Mouse (Mus musculus) kidney, adult 18-20 months (tissue): ENCODE results near the gene Aebp1.

ENCODE experiments used
- DNase-seq: peaks from one replicate; pipeline ENCODE4 v3.0.0; 2021

The Aebp1 gene

GRCm38 (mm10) chr11:5897839-5898238 is 36.1 kb downstream of the Aebp1 start:
- DNase-seq = no peak

DNA sequence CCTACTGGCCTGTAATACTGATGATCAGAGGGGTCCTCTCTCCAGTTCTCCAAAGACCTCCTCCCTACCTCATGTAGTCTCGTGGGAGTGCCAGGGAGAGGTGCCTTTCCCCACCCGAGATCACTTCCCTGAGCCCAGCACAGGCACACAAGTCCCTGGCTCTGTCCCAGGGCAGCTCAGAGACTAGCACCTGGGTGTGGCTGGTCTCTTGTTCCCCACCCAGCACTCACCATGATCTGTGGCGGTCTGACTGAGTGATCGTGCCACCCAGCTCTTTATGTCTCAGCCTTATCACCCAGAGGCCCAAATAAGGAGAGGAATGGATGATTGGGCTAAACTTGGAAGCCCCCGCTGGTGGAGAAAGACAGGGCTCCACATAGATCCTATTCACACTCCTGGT is 36.8 kb downstream of the Aebp1 start, which contains the start of gene Myl7:
Gene Myl7 (minus strand): TSS at position 252 of the 400 bp plus-strand sequence.
- no peak for DNase-seq

- DNase-seq = no peak
Observed at GRCm38 (mm10) chr11:5899286-5899685, 37.5 kb downstream of the Aebp1 start.

GRCm38 (mm10) chr11:5901320-5901719 is 39.6 kb downstream of the Aebp1 start:
- no peak for DNase-seq

GRCm38 (mm10) chr11:5901950-5902349 is 40.2 kb downstream of the Aebp1 start:
- no peak for DNase-seq

DNA sequence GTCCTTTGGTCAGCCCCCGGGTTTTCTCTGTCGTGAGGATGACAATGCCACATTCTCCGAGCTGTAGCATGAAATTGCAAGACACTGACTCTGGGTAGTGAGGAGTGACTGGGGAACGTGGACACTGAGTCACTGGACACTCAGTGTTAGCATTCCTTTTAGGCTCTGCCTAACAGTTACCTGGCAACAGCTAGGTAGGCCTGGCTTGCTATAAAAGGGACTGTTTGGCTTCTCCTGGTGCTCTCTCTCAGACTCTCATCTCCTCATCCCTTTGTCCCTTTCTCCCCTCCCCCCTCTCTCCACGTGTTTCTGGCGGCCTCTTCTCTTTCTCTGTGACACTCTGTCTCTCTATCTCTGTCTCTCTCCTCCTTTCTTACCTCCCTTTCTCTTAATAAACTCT is 40.6 kb downstream of the Aebp1 start:
- no peak for DNase-seq

DNA sequence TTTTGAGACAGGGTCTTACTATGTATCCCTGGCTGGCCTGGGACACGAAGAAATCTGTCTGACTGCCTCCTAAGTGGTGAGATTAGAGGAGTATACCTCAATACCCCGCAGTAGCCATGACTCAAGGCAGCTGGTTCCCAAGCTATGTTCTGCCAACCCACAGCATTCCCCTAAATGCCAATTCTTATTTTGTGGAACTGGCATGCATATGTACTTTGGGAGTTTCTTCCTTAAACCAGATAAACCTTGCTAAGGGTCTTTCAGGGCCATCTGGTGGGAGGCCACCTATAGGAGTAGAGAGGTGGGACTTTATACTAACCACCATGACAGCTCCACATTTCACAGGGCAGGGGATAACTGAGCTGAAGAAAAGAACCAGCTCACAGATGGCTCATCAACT is 42.1 kb downstream of the Aebp1 start:
- no peak for DNase-seq

- no peak for DNase-seq
Observed at GRCm38 (mm10) chr11:5904357-5904756, 42.6 kb downstream of the Aebp1 start.

DNA sequence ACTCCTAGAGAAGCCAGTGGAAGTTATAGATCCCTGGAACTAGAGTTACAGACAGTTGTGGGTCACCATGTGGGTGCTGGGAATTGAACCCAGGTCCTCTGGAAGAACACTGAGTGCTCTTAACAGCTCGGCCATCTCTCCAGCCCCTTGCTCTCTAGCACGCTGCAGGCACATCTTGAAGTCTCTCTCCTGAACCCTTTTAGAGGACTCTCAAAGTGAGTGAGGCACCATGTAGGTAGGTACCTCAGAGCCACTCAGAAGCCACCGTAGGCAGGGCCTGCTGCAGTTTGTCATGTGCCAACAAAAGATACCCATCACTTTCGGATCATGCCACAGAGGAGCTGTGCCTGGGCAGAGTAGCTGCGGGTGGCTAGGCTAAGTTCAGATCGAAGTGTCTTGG is 43.1 kb downstream of the Aebp1 start:
- no peak for DNase-seq

DNA sequence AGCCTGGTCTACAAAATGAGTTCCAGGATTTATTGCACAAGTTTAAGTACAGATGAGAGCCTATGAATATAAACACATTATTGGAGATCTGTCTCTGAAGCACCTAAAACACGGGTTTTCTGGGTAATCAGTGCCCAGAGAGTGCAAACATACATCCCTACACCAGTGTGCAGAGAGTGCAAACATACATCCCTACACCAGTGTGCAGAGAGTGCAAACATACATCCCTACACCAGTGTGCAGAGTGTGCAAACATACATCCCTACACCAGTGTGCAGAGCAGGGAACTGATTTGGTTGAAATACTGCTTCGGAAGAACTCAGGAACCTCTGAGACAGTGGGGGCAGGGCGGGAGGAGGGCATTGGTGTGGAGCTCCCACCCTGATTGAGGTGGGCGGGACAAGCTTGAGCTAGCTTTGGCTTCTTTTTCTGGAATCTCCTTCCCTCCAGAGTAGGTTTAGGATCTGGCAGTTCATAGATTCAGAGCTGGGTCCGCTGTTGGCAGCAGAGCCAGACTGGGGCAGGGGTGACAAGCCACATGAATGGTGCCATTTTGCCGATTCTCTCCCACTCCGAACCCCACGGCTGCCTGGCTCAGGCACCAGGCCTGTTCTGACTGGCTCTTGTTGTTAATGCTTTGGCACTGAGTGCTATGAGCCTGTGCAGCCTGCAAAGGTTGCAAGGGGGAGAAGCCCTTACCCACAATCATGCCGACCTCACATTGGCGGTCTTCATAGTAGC is 44.2 kb downstream of the Aebp1 start:
- no peak for DNase-seq

GRCm38 (mm10) chr11:5907096-5907495 is 45.3 kb downstream of the Aebp1 start:
- DNase-seq = no peak

- DNase-seq = no peak
Observed at GRCm38 (mm10) chr11:5908642-5909041, 46.9 kb downstream of the Aebp1 start.

- DNase-seq = peak; percentile 65
Observed at GRCm38 (mm10) chr11:5912635-5913034, 50.9 kb downstream of the Aebp1 start.

DNA sequence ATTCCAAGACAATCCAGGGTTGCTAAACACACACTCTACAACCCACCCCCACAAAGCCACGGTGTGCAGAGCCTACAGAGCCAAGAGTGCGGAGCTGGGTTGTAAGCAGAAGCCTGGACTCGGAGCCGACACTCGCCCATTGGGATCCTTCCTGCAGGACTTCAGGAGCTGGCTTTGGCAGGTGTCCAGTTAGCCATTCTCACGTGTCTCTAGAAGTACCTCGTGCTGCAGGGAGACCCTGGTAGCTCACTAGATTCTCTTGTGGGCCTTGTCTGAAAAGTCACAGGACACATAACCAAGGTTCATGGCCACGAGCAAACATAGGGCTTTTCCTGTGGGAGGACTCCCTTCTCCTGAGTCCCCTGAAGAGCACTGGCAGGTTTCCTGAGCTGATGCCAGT is 51.5 kb downstream of the Aebp1 start:
- no peak for DNase-seq

DNA sequence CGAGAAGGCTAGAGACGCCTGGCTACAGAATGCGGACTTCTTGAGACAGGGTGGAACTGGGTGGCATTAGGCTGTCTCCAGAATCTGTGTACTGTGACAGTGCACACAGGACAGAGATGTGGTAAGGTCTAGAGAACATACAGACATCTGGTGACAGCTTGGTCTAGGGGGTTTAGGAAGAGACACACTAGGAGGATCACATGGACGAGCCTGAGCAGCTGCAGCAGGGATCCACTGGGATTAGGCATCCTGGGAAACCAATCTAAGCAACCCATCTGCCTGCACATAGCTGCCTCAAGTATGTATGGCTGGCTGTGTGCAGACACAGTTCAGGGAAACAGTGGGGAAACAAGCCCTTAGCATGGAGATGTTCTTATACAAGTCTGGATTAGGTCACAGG is 52.2 kb downstream of the Aebp1 start:
- no peak for DNase-seq

GRCm38 (mm10) chr11:5914940-5915339 is 53.2 kb downstream of the Aebp1 start:
- no peak for DNase-seq

DNA sequence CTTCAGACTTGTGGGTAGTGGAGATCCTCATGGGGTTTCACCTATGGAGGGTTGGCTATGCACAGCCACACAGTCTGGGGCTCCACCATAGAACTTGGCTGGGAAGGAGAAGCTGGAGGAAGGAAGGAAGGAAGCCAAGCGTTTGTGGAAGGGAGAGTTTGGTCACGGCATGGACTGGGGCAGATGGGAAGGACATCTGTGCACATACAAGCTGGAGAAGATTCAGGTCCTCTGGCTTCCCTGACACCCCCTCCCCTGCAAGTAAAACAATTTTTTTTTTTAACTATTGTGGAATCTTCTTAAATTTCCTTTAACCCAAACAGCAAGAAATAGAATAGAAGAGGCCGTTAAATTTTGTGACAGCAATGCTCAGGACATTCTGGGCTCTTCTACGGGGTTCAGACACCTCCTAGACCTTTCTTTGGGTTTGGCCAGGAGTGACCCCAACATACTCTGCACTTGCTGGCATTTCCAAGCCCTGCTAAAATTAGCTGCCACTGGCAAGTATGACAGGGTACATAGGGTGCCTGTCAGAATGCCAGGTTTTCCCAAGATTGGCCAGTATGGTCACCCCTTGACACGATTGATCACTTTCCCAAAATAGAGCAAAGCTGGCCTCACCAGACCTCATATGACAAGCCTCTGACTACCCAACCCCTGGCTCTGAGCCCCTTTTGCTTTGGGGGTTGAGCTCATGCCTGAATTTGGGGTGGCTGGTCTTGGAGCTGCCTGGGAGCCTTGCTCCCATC is 53.9 kb downstream of the Aebp1 start:
- no peak for DNase-seq

DNA sequence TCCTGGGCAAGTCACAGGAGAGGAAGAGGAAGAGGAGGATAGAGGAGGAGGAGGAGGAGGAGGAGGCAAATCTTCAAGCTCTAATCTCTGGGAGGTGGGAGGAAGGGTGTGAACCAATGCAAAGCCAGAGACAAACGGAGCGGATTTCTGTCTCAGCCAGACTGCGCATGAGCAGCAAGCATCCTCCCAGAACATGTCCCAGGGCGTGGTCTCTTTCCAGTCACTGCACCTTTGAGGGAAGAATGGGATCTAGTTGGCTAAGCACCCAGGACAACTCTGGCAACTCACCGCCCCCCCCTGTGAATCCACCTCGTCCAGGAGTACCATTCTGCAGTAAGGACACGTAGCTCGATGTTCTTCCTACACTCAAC is 54.4 kb downstream of the Aebp1 start:
- no peak for DNase-seq

DNA sequence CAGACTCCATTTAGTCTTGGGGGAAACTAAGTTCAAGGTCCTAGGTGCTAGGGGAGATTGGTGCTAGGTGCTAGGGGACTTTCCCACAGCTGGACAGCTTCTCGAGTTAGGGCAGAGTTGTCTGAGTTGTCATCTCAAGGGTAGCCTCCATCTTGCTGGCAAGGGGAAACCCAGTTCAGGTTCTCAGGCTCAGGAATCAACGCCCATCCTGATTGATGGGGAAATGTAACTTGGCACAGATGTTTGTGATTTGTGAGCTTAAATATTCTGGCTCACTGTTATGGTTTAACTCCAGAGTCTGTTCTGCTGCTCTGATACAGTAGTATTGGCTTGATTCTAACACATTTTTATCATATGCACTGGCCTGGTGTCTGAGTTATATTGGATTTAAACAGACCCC is 56.4 kb downstream of the Aebp1 start:
- DNase-seq = no peak

GRCm38 (mm10) chr11:5919606-5920005 is 57.9 kb downstream of the Aebp1 start:
- DNase-seq = no peak

- no peak for DNase-seq
Observed at GRCm38 (mm10) chr11:5920323-5920960, 58.7 kb downstream of the Aebp1 start.
